Mouse (Mus musculus): ENCODE measurements around the gene Dusp27. TPM values are rescaled to one million over a fixed set of nuclear protein-coding genes. Genes with fewer than 3 reads are reported as not detected.

The Dusp27 gene
- polyA plus RNA-seq, 1 experiment = 0.03 TPM

GRCm38 (mm10) chr1:166089337-166089736 lies 38.4 kb downstream of the Dusp27 start:
- no peak for TF ChIP-seq POLR2A (IDR thresholded peaks at IDR 0.05; ENCODE audit: low read depth, low read length)
- no peak for TF ChIP-seq CTCF (IDR thresholded peaks at IDR 0.05; ENCODE audit: extremely low read depth, insufficient read length, insufficient replicate concordance, low read depth, low read length)
- no peaks in the 10 kb centered on the region for H3K27me3 ChIP-seq (ENCODE audit: control insufficient read depth, insufficient read depth, low read length)
- no peaks in the 10 kb centered on the region for H3K36me3 ChIP-seq (ENCODE audit: control insufficient read depth, insufficient read depth, low read length)
- no peak overlapping the region for H3K4me3 ChIP-seq (ENCODE audit: low read depth, low read length)
- no peaks in the 10 kb centered on the region for H3K4me1 ChIP-seq (ENCODE audit: control insufficient read depth, insufficient read depth, insufficient read length, low read length)
- WGBS = 60% methylated on average over 3 of the region's 3 CpGs
- H3K27ac ChIP-seq (ENCODE audit: insufficient read depth, low read depth, low read length) = no peak overlapping the region

- whole genome bisulfite sequencing = 88% methylated on average over 19 of the region's 19 CpGs
- no peak overlapping the region for H3K27ac ChIP-seq (ENCODE audit: insufficient read depth, low read depth, low read length)
- no peaks in the 10 kb centered on the region for H3K4me1 ChIP-seq (ENCODE audit: control insufficient read depth, insufficient read depth, insufficient read length, low read length)
- TF ChIP-seq POLR2A (IDR thresholded peaks at IDR 0.05; ENCODE audit: low read depth, low read length) = no peak
- no peak for TF ChIP-seq CTCF (IDR thresholded peaks at IDR 0.05; ENCODE audit: extremely low read depth, insufficient read length, insufficient replicate concordance, low read depth, low read length)
- H3K36me3 ChIP-seq (ENCODE audit: control insufficient read depth, insufficient read depth, low read length) = no peaks in the 10 kb centered on the region
- H3K27me3 ChIP-seq (ENCODE audit: control insufficient read depth, insufficient read depth, low read length) = no peaks in the 10 kb centered on the region
- H3K4me3 ChIP-seq (ENCODE audit: low read depth, low read length) = no peak overlapping the region
Measured at GRCm38 (mm10) chr1:166088446-166089170, 39.1 kb downstream of the Dusp27 start.

- Histone ChIP-seq H3K4me1 (ENCODE audit: control insufficient read depth, insufficient read depth, insufficient read length, low read length) (peaks cover 3% of the 10 kb centered on the region; the same call in 1 of the 2 replicates), H3K4me3 (ENCODE audit: low read depth, low read length) (no peak overlapping the region), H3K27me3 (ENCODE audit: control insufficient read depth, insufficient read depth, low read length) (no peaks in the 10 kb centered on the region), H3K27ac (ENCODE audit: insufficient read depth, low read depth, low read length) (no peak overlapping the region), H3K36me3 (ENCODE audit: control insufficient read depth, insufficient read depth, low read length) (no peaks in the 10 kb centered on the region)
- 23% methylated on average over 6 of the region's 6 CpGs for WGBS
- TF ChIP-seq CTCF (IDR thresholded peaks at IDR 0.05; ENCODE audit: extremely low read depth, insufficient read length, insufficient replicate concordance, low read depth, low read length) (no peak), POLR2A (IDR thresholded peaks at IDR 0.05; ENCODE audit: low read depth, low read length) (no peak)
Measured at GRCm38 (mm10) chr1:166077052-166077735, 50.5 kb downstream of the Dusp27 start.

- peaks cover 6% of the 10 kb centered on the region; the same call in 1 of the 2 replicates for H3K4me1 ChIP-seq (ENCODE audit: control insufficient read depth, insufficient read depth, insufficient read length, low read length)
- no peak overlapping the region for H3K27ac ChIP-seq (ENCODE audit: insufficient read depth, low read depth, low read length)
- no peaks in the 10 kb centered on the region; the same call in 1 of the 2 replicates for H3K27me3 ChIP-seq (ENCODE audit: control insufficient read depth, insufficient read depth, low read length)
- 44% methylated on average over 2 of the region's 2 CpGs for WGBS
- no peaks in the 10 kb centered on the region for H3K36me3 ChIP-seq (ENCODE audit: control insufficient read depth, insufficient read depth, low read length)
- no peak overlapping the region for H3K4me3 ChIP-seq (ENCODE audit: low read depth, low read length)
- no peak for TF ChIP-seq CTCF (IDR thresholded peaks at IDR 0.05; ENCODE audit: extremely low read depth, insufficient read length, insufficient replicate concordance, low read depth, low read length)
- TF ChIP-seq POLR2A (IDR thresholded peaks at IDR 0.05; ENCODE audit: low read depth, low read length) = no peak
Measured at GRCm38 (mm10) chr1:166067856-166068440, 59.8 kb downstream of the Dusp27 start.

GRCm38 (mm10) chr1:166063870-166064269 lies 63.9 kb downstream of the Dusp27 start:
- Histone ChIP-seq H3K36me3 (ENCODE audit: control insufficient read depth, insufficient read depth, low read length) (no peaks in the 10 kb centered on the region), H3K27ac (ENCODE audit: insufficient read depth, low read depth, low read length) (no peak overlapping the region), H3K4me3 (ENCODE audit: low read depth, low read length) (no peak overlapping the region), H3K4me1 (ENCODE audit: control insufficient read depth, insufficient read depth, insufficient read length, low read length) (peaks cover 6% of the 10 kb centered on the region; the same call in 1 of the 2 replicates), H3K27me3 (ENCODE audit: control insufficient read depth, insufficient read depth, low read length) (no peaks in the 10 kb centered on the region; the same call in 1 of the 2 replicates)
- TF ChIP-seq CTCF (IDR thresholded peaks at IDR 0.05; ENCODE audit: extremely low read depth, insufficient read length, insufficient replicate concordance, low read depth, low read length) (no peak), POLR2A (IDR thresholded peaks at IDR 0.05; ENCODE audit: low read depth, low read length) (no peak)
- WGBS = 75% methylated on average over 3 of the region's 3 CpGs

- H3K4me1 ChIP-seq (ENCODE audit: control insufficient read depth, insufficient read depth, insufficient read length, low read length) = no peaks in the 10 kb centered on the region
- no peaks in the 10 kb centered on the region for H3K27me3 ChIP-seq (ENCODE audit: control insufficient read depth, insufficient read depth, low read length)
- H3K4me3 ChIP-seq (ENCODE audit: low read depth, low read length) = no peak overlapping the region
- H3K27ac ChIP-seq (ENCODE audit: insufficient read depth, low read depth, low read length) = no peak overlapping the region
- H3K36me3 ChIP-seq (ENCODE audit: control insufficient read depth, insufficient read depth, low read length) = no peaks in the 10 kb centered on the region
- WGBS = 31% methylated on average over 3 of the region's 3 CpGs
- no peak for TF ChIP-seq CTCF (IDR thresholded peaks at IDR 0.05; ENCODE audit: extremely low read depth, insufficient read length, insufficient replicate concordance, low read depth, low read length)
- TF ChIP-seq POLR2A (IDR thresholded peaks at IDR 0.05; ENCODE audit: low read depth, low read length) = no peak
Measured at GRCm38 (mm10) chr1:166061532-166061931, 66.2 kb downstream of the Dusp27 start.

GRCm38 (mm10) chr1:166060406-166060805 lies 67.3 kb downstream of the Dusp27 start:
- H3K4me1 ChIP-seq (ENCODE audit: control insufficient read depth, insufficient read depth, insufficient read length, low read length) = no peaks in the 10 kb centered on the region
- H3K27me3 ChIP-seq (ENCODE audit: control insufficient read depth, insufficient read depth, low read length) = no peaks in the 10 kb centered on the region
- H3K27ac ChIP-seq (ENCODE audit: insufficient read depth, low read depth, low read length) = no peak overlapping the region
- 46% methylated on average over 1 of the region's 1 CpGs for WGBS
- no peaks in the 10 kb centered on the region for H3K36me3 ChIP-seq (ENCODE audit: control insufficient read depth, insufficient read depth, low read length)
- no peak for TF ChIP-seq POLR2A (IDR thresholded peaks at IDR 0.05; ENCODE audit: low read depth, low read length)
- TF ChIP-seq CTCF (IDR thresholded peaks at IDR 0.05; ENCODE audit: extremely low read depth, insufficient read length, insufficient replicate concordance, low read depth, low read length) = no peak
- H3K4me3 ChIP-seq (ENCODE audit: low read depth, low read length) = no peak overlapping the region

Measured in small intestine, adult 2 months (tissue).